Mouse (Mus musculus) gastrocnemius, adult 2 months (tissue): ENCODE data around the gene Htr5b. TPM values are rescaled to one million over a fixed set of nuclear protein-coding genes. Genes with fewer than 3 reads are reported as not detected.

ENCODE experiments used
- DNase-seq: peaks from one replicate; pipeline ENCODE4 v3.0.0; 2022
- H3K27ac ChIP-seq: fragments of 200-600 bp; 2 replicates; pipeline ENCODE4 v1.8.1; 2022; ENCODE audit warnings: mild to moderate bottlenecking
- H3K4me3 ChIP-seq: fragments of 200-600 bp; 2 replicates; pipeline ENCODE4 v1.8.1; 2022; ENCODE audit warnings: mild to moderate bottlenecking, moderate library complexity
- CTCF ChIP-seq: fragments of 200-600 bp; IDR thresholded peaks from 2 replicates; pipeline ENCODE4 v1.8.1; 2022; ENCODE audit warnings: antibody characterized with exemption, mild to moderate bottlenecking, moderate library complexity
- intact Hi-C: fragments of 180-260 bp; cut with DNase I; formaldehyde crosslinking; loops from one replicate; pipeline ENCODE4 v1.15.1; 2025
- total RNA-seq, 2 experiments: library from RNA; stranded (reverse); gene quantifications; 2 replicates each; pipeline ENCODE4 v1.2.3; 2021

The Htr5b gene
- total RNA-seq, 2 experiments from 2014 or later, result not detected

DNA sequence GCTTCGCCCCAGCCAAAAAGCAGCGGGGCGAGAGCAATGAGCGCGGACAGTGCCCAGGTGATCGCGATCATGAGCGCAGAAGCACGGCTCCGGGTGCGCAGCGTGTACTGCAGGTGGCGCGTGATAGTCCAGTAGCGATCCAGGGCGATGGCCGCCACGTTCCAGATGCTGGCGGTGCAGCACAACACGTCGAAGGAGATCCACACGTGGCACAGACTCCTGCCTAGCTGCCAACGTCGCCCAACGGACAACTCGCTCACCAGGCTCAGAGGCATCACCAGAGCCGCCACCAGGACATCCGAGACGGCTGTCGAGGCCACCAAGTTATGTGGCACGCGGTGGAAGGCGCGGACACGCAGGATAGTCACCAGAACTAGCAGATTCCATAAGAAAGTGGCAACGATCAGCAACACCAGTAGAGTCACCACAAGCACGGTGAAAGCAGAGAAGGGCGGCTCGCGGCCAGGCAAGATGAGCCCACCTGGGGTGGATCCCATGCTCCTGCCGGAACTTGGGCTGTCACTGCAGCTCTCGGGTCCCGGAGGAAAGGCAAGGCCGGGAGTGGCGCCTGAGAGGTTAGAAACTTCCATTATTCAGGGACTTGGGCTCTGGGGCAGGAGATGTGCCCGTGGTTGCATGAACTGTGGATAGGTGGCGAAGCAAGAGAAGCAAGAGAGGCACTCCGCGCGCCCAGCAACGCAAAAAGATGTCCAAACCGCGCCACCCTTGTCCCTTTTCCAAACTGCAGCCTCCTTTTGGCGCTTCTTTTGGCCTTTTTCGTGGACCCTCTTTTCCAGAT, 466 bp downstream of the Htr5b start:
- TF ChIP-seq CTCF, result no peak
- intact Hi-C loops, result no loop called here
- H3K27ac ChIP-seq, result no peak overlapping the region
- H3K4me3 ChIP-seq, result no peak overlapping the region
- no peak for DNase-seq

DNA sequence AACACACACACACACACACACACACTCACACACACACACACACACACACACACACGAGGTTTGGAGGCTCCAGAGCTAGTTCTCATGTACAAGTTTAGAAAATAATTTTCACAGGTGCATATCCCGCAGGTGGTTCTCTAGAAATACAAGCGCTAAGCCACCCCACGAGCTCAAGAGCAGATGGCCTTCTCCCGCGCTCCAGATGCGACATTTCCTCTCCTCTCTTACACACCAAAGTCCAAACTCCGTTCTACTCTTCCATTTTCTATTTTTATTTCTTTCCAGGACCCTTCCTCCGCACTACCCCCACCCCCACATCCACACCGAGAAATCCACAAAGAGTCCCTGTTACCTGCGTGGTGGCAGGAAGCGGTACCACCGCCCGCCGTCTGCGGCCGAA, 1.2 kb downstream of the Htr5b start:
- TF ChIP-seq CTCF, result no peak
- H3K27ac ChIP-seq, result no peak overlapping the region
- H3K4me3 ChIP-seq, result no peak overlapping the region
- intact Hi-C loops, result no loop called here
- DNase-seq, result no peak

DNA sequence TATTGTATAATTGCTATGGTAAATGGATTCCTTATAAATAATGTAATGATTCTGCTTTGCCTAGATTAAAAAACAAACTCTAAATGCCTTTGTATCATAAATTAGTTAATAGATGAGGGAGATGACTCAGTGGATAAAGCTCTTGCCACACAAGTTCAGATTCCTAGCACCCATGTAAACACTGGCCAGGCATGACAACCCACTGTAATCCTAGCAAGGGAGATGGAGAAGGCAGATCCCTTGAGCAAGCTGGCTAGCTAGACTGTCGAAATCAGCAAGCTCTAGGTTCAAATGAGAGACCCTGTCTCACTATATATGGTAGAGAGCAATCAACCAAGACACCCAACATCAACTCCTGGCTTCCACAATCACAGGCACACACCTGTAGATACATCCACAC, 9.7 kb downstream of the Htr5b start:
- Histone ChIP-seq H3K27ac (no peak overlapping the region), H3K4me3 (no peak overlapping the region)
- TF ChIP-seq CTCF, result no peak
- DNase-seq, result no peak
- intact Hi-C loops, result no loop called here

DNA sequence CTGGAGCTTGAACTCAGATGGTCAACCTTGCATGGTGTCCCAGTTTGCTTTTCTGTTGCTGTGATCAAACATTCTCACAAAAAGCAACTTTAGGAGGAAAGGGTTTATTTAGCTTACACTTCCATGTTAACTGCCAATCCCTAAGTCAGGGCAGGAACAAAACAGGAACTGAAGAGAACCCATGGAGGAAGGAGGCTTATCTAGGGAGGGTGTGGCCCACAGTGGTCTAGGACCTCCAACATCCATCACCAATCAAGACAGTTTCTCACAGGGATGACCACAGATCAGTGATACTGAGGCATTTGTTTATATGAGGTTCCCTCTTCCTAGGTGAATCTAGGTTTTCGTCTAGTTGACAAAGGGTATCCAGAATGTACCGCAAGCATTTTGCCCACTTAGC, 16.3 kb downstream of the Htr5b start:
- no peak for TF ChIP-seq CTCF

DNA sequence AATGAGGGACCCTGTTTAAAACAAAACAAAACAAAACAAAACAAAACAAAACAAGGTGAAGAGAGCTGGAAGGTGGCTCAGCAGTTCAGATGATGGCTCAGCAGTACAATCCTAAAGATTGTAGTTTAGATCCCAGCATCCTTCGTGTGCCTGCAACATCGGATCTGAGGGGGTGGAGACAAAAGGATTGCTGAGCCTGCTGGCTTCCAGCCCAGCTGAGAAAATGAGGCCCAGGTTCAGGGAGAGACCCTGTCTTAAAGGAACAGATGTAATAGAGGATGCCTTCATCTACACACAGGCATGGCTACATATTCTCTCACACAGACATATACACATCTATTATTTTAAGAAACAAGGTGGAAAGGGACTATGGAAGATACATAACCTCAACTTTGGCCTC, 17.1 kb downstream of the Htr5b start:
- TF ChIP-seq CTCF, result no peak
- DNase-seq, result no peak
- Histone ChIP-seq H3K27ac (no peak overlapping the region), H3K4me3 (no peak overlapping the region)
- intact Hi-C loops, result no loop called here

More for the DNA sequence above, 16.3 kb downstream of the Htr5b start:
- intact Hi-C loops, result no loop called here
- Histone ChIP-seq H3K27ac (no peak overlapping the region), H3K4me3 (no peak overlapping the region)
- DNase-seq, result no peak

DNA sequence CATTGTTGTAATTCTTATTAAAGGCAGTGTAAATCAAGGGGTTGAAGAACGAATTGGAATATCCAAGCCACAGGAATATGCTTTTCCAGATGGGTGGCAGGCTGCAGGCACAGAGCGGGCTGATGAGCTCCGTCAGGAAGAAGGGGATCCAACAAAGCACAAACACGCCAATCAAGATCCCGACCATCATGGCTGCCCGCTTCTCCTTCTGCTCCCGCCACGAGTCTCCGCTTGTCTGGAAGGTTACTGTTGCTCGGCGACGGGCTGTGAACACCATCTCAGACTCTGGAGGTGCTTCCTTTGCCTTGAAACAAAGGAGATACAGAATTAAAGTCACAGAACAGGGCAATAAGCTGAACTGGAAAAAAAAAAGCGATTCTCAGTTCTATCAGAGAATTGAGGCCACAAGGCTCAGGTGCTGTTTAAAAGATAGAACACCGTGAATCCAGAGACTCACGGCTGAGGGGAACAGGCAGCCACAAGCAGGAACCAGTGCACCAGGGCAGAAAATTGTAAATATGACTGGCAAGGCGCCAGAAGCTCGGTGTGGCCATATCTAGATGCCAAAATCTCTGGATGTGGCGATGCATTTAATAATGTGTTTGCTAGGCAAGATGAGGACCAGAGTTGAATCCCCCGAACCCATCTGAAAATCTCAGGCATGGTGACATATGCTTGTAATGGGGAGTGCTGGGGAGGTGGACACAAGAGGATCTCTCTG, 17.7 kb downstream of the Htr5b start:
- no peak for DNase-seq
- intact Hi-C loops, result no loop called here
- TF ChIP-seq CTCF, result no peak
- H3K27ac ChIP-seq, result no peak overlapping the region
- H3K4me3 ChIP-seq, result no peak overlapping the region

DNA sequence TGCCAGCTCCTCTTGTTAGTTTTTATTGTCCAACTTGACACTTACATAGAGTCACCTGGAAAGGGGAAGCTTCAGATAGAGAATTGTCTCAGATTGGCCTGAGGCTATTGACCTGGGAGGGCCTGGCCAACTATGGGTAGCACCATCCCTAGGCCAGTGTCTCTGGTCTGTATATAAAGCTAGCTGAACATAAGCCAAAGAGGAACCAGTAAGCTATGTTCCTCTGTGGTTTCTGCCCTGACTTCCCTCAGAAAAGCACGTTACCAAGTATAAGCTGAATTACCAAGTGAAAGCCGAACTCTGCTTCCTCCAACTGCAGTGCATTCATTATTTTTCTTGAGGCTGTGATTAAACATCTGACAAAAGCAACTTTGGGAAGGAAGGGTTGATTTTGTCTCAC, 19.5 kb downstream of the Htr5b start:
- no peak for DNase-seq
- H3K27ac ChIP-seq, result no peak overlapping the region
- no peak overlapping the region for H3K4me3 ChIP-seq
- intact Hi-C loops, result no loop called here
- no peak for TF ChIP-seq CTCF

DNA sequence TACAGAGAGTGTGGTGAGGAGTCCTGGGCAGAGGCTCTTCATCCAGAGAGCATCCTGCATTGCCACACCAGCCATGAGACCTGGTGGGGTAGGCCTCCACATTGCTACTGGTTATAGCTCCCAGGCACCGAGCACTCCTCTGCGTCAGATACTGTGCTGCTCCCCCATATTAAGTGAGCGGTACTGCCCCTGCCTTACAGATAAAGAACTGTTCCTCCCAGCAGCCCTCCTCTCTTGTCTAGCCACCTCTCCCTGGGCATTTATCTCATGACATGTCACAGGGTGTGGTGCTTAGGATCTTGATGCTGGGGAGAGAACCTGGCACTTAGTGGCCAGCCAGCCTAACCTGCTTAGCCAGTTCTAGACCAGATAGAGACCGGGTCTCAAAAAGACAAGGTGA, 31.2 kb downstream of the Htr5b start:
- intact Hi-C loops, result no loop called here
- Histone ChIP-seq H3K27ac (no peak overlapping the region), H3K4me3 (no peak overlapping the region)
- TF ChIP-seq CTCF, result no peak
- no peak for DNase-seq

DNA sequence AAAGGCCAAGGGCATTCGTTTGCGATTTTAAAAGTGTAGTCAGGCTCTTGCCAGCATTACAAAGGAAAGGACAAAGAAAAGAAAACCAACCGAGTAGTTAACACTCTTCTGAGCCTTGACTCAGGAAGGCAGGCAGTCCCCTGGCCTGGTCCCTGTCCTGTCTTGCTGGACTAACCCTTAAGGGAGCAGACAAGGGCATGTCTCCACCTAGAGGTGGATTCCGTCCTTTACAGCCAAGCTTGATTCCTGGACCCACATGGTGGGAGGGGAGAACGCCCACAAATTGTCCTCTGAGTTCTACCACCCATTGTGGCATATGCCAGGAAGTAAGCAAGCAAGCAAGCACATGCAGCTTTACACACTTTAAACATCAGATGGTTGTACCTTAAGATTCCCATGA, 38.0 kb downstream of the Htr5b start:
- no peak overlapping the region for H3K4me3 ChIP-seq
- H3K27ac ChIP-seq, result no peak overlapping the region
- peak; percentile 24 for DNase-seq
- TF ChIP-seq CTCF, result peak; percentile 53
- intact Hi-C loops, result no loop called here

DNA sequence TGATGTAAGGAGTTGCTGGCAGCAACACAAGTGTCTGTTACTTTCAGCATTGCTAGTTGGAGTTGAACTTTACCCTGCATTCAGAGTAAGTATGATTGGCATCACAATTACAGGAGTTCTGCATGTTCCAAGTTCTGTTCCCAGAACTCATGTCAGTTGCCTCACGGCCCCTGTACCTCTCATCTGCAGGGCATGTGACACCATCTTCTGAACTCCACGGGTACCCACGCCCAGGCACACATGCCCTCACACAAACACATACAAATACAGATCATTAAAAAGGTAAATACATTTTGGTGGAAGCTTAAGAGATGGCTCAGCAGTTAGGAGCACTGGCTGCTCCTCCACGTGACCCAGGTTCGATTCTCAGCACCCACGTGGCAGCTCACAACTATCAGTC, 41.5 kb downstream of the Htr5b start:
- TF ChIP-seq CTCF, result no peak
- DNase-seq, result no peak
- no peak overlapping the region for H3K4me3 ChIP-seq
- intact Hi-C loops, result loop anchor here (5.0 kb wide), 1 partner anchor 45 kb away; no protein-coding TSS in a partner anchor
- H3K27ac ChIP-seq, result no peak overlapping the region

DNA sequence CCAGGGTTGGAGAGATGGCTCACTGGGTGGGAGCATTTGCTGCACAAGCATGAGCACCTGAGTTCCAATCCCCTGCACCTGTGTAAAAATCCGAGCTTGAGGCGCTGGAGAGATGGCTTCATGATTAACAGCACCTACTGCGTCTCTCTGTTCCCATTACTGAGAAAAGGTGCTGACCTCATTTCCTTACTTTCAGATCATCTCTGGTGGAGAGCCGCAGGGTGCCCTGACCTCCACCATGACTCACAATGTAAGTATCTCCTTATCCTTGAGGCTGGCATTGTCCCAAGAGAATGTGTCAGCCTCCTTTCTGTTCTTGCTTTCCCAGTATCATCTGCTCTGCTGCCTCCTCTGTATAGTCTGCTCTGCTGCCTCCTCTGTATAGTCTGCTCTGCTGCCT, 45.2 kb downstream of the Htr5b start:
- intact Hi-C loops, result no loop called here
- no peak for DNase-seq
- no peak for TF ChIP-seq CTCF
- no peak overlapping the region for H3K27ac ChIP-seq
- H3K4me3 ChIP-seq, result no peak overlapping the region

DNA sequence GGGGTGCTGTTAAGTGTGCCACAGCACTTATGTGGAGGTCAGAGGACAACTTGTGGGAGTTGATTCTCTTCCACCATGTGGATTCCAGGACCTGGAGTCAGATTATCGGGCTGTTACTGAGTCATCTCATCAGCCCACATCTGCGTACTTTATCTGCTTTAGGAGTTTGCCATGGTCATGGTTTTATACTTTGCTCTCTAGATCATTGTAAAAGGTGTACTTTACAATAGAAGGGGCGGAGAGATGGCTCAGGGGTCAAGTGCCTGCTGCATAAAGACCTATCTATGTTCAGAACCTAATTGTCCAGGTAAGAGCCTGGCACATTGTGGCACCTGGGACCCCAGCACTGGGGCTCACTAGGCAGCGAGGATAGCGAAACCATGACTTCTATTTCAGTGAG, 48.9 kb downstream of the Htr5b start:
- DNase-seq, result no peak
- no peak for TF ChIP-seq CTCF
- H3K27ac ChIP-seq, result no peak overlapping the region
- intact Hi-C loops, result no loop called here
- H3K4me3 ChIP-seq, result no peak overlapping the region

DNA sequence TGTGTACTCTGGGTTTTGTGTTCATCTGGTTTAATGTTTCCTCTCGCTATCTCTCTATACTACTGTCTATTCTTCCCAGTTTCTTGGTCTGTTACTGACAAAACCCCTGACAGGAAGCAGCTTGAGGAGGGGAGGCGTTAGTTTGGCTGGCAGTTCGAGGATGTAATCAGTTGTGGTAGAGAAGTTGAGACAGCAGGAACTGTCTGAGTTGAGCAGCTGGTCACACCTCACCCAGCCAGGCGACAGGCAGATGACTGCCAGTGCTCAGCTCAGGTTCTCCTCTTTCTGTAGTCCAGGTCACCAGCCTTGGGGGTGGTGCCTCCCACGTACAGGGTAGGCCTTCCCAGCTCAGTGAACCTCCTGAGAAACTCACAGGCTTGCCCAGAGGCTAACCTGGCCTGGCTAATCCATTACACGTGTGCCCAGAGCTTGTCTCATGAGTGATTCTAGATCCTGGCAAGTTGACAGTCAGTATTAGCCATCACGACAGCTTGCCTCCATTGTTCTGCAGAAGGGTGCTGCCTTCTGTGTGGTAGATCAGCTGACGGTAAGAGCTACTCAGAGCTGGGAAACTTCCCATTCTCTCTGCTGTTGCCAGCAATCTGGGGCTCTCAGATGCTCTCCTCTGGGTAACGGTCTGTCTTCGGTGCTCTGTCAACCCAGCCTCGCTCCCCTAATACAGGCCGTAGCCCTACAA, 49.8 kb downstream of the Htr5b start:
- no peak for TF ChIP-seq CTCF
- intact Hi-C loops, result no loop called here
- peak; percentile 56 for DNase-seq
- peak overlapping the region; percentile 62 for H3K27ac ChIP-seq
- H3K4me3 ChIP-seq, result no peak overlapping the region
